Mouse (Mus musculus) kidney, embryonic 16.5 days (tissue): ENCODE data around the gene Ncor2. TPM values are rescaled to one million over a fixed set of nuclear protein-coding genes. Genes with fewer than 3 reads are reported as not detected.

Source experiments
- ATAC-seq: fragments of 200-750 bp; cut with Nextera tagmentation; 2 replicates; pipeline ENCODE4 v1.8.0; 2017; ENCODE audit warnings: moderate TSS enrichment; ENCODE audit not compliant: low FRiP score, low TSS enrichment
- H3K27ac ChIP-seq: fragments of 300-500 bp; sonication (generic); 2 replicates; pipeline ENCODE4 v1.5.1; 2014; ENCODE audit warnings: low read length
- H3K27me3 ChIP-seq: fragments of 300-500 bp; sonication (generic); 2 replicates; pipeline ENCODE4 v1.6.1; 2014; ENCODE audit warnings: low read length, control low read depth, mixed read lengths; ENCODE audit not compliant: insufficient read depth
- H3K36me3 ChIP-seq: fragments of 300-500 bp; sonication (generic); 2 replicates; pipeline ENCODE4 v1.6.1; 2014; ENCODE audit warnings: low read length, control low read depth, mixed read lengths; ENCODE audit not compliant: insufficient read depth
- H3K4me1 ChIP-seq: fragments of 300-500 bp; sonication (generic); 2 replicates; pipeline ENCODE4 v1.6.1; 2014; ENCODE audit warnings: low read length, control low read depth, mixed read lengths; ENCODE audit not compliant: insufficient read depth
- H3K4me2 ChIP-seq: fragments of 300-500 bp; sonication (generic); replicated peaks from 2 replicates; pipeline ENCODE4 v1.6.1; 2014; ENCODE audit warnings: low read depth, low read length
- H3K4me3 ChIP-seq: fragments of 300-500 bp; sonication (generic); 2 replicates; pipeline ENCODE4 v1.5.1; 2014; ENCODE audit warnings: mild to moderate bottlenecking, low read length
- H3K9ac ChIP-seq: fragments of 300-500 bp; sonication (generic); replicated peaks from 2 replicates; pipeline ENCODE4 v1.6.1; 2014; ENCODE audit warnings: low read length
- H3K9me3 ChIP-seq: fragments of 300-500 bp; sonication (generic); 2 replicates; pipeline ENCODE4 v1.6.1; 2016; ENCODE audit warnings: low read length, control low read depth
- WGBS: fragments of 180-500 bp; shearing (Covaris S2); extraction: QIAGEN DNeasy Blood & Tissue Kit; methylation state at CpG from one replicate; pipeline ENCODE4 v1.1.7; 2014; 5-methylcytosine and 5-hydroxymethylcytosine counted together
- polyA plus RNA-seq: library from polyadenylated mRNA; unstranded; fragments of >200 nt; fragmentation: Nextera tagmentation; extraction: Ambion mirVana; gene quantifications from 2 replicates; pipeline ENCODE4 v1.2.1, GENCODE M21; 2015

Gene Ncor2
- 25.9 and 27.5 TPM in 2 replicates for polyA plus RNA-seq

DNA sequence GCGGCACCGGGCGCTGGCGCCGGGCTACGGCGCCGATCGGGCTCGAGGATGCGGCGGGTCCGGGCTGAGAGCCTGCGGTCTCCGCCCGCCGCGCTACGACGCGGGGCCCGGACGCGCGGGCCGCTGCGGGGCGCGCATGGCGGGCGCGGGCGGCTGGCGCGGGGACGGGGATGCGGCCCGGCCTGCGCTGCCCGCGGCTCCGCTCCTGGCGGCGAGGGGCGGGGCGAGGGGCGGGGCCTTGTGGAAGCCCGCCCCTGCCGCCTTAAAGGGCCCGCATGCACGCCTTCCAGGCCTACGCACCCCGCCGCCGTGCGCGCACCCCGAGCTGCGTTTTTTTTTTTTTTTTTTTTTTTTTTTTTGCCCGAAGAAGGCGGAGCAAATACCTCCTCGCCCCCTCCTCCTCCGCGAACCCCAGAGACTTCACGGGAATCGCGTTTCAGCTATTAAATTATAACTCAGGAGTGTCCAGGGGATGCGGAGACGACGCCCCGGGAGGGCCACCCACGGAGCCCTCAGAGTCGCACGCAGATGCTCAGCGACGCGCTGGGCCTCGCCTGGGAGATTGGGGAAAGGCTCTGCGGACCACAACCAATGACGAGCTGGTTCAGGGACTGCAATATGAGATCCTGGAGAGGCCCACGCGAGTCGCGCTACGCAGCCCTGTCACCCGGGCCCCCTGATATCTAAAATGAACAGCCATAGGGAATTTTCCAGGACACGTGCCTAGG lies at the start of gene Ncor2:
TSS of gene Ncor2 (minus strand) at position 213 of the 728 bp plus-strand sequence.
- H3K36me3 ChIP-seq: no peaks in the 10 kb centered on the region
- H3K4me3 ChIP-seq: peak within 1 kb of the TSS; percentile 60
- under 1% methylated on average over 65 of the region's 87 CpGs for WGBS
- peak within 1 kb of the TSS; percentile 97 for H3K4me2 ChIP-seq
- H3K9me3 ChIP-seq: no peaks in the 10 kb centered on the region
- peak within 1 kb of the TSS; percentile 95 for H3K9ac ChIP-seq
- no peaks in the 10 kb centered on the region for H3K27me3 ChIP-seq
- peak within 1 kb of the TSS; percentile 93 for H3K27ac ChIP-seq
- H3K4me1 ChIP-seq: peaks cover 43% of the 10 kb centered on the region
- peak; percentile 79 for ATAC-seq

DNA sequence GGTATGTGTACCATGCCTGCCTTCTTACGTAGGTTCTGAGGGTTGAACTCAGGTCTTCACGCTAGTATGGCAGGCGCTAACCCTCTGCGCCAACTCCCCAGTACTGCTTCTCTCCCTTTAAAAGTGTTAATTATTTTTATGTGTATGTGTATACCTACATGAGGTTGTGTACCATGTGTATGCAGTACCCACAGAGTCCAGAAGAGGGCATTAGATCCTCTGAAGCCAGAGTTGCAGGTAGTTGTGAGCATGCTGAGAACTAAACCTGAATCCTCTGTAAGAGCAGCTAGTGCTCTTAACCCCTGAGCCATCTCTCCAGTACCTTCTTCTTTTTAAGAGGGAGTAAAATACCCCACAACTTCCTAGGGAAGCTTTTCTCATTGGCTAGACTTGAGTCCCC lies 48.7 kb upstream of the Ncor2 start:
- Histone ChIP-seq H3K27me3 (no peaks in the 10 kb centered on the region), H3K9me3 (peaks cover 8% of the 10 kb centered on the region), H3K27ac (no peak overlapping the region), H3K9ac (no peak overlapping the region), H3K4me2 (no peak overlapping the region), H3K4me3 (no peak overlapping the region), H3K36me3 (no peaks in the 10 kb centered on the region), H3K4me1 (peaks cover 5% of the 10 kb centered on the region; the same call in 1 of the 2 replicates)
- no peak for ATAC-seq
- WGBS: 97% methylated on average over 4 of the region's 4 CpGs

DNA sequence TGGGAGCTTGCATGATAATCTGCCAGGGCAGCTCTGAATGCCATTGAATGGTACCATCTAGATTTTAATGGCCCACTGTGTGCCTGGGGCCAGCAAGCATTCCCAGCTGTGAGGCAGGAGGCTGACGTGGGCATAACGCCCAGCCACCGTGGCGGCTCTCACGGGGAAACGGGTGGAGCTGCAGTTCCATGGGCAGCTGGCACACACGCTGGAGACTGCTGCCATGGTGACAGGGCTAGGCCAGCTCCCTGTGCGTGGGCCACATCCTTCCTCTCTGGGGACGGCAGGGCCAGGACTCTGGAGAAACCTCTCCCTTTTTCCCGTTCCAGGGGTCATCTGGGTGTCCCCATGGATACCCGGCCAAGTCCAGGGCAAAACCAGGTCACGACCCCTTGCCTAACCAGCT lies 47.2 kb upstream of the Ncor2 start:
- Histone ChIP-seq H3K4me3 (no peak overlapping the region), H3K9me3 (peaks cover 8% of the 10 kb centered on the region), H3K36me3 (no peaks in the 10 kb centered on the region), H3K27me3 (no peaks in the 10 kb centered on the region), H3K27ac (no peak overlapping the region), H3K4me1 (peaks cover 5% of the 10 kb centered on the region; the same call in 1 of the 2 replicates), H3K9ac (no peak overlapping the region), H3K4me2 (no peak overlapping the region)
- WGBS: 35% methylated on average over 12 of the region's 12 CpGs
- 0 out of 2 replicates have a peak, but pooled peaks have one; percentile 43 for ATAC-seq

DNA sequence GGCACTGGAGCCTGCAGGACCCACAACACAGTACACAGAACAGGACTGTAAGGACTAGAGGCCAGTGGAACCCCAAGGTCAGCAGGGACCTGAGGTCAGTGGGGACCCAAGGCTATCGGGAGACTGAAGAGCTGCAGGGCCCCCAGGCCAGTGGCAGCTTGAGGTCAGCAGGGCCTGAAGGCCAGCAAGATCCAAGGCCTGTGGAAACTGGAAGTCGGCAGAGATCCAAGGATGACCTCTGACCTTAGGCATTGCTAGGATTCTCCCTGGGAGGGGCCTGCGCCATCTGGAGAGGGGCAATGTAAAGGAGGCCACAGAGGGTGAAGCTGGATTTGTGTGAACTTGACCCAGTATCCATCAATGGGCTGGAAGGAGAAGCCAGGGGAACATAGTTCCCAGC lies 45.9 kb upstream of the Ncor2 start:
- Histone ChIP-seq H3K9me3 (peaks cover 8% of the 10 kb centered on the region), H3K27me3 (no peaks in the 10 kb centered on the region), H3K9ac (no peak overlapping the region), H3K36me3 (no peaks in the 10 kb centered on the region), H3K4me2 (no peak overlapping the region), H3K27ac (no peak overlapping the region), H3K4me3 (no peak overlapping the region), H3K4me1 (peaks cover 5% of the 10 kb centered on the region; the same call in 1 of the 2 replicates)
- 39% methylated on average over 3 of the region's 3 CpGs for WGBS
- no peak for ATAC-seq

DNA sequence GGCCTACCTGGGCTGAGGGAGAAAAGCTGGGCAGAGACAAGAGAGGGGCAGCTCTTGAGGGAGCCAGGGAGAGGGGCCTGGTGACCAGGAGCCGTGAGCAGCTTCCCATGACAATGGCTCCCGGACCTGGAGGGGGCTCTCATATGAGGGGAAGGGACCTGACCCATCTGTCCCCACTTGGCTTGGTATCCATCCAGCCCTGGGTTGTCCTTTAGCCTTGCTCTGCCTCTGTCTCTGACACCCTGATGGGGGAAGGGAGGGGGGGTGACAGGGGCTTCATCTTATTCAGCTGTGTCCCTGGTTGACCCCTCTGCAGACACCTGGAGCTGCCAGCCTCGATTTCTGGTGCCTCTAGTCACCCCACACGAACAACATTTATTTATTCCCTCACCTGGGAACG lies 44.9 kb upstream of the Ncor2 start:
- WGBS: 58% methylated on average over 5 of the region's 5 CpGs

DNA sequence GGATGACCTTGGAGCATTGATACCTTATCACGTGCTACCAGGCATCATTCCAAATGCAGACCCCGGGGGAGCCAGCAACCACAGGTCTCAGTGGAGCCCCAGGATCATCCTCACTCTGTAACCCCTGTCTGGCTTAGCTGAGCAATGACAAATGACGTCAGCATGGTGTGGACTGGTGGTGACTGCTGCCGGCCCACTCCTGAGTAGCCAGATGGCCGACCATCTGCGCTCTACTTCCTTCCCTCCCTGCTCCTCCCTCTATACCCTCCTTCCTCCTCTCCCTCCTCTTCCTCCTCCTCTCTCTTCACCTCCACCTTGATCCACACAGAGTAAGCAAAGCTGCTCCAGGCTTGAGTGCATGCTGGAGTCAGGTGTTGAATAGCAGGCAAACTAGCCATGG lies 43.7 kb upstream of the Ncor2 start:
- H3K9me3 ChIP-seq: peaks cover 4% of the 10 kb centered on the region
- H3K27me3 ChIP-seq: no peaks in the 10 kb centered on the region
- no peak overlapping the region for H3K4me2 ChIP-seq
- ATAC-seq: no peak
- WGBS: 51% methylated on average over 6 of the region's 6 CpGs
- H3K9ac ChIP-seq: no peak overlapping the region
- peaks cover 9% of the 10 kb centered on the region for H3K4me1 ChIP-seq
- no peaks in the 10 kb centered on the region for H3K36me3 ChIP-seq
- H3K4me3 ChIP-seq: no peak overlapping the region
- H3K27ac ChIP-seq: no peak overlapping the region

More for the DNA sequence above, 44.9 kb upstream of the Ncor2 start:
- no peak overlapping the region for H3K4me3 ChIP-seq
- peaks cover 5% of the 10 kb centered on the region; the same call in 1 of the 2 replicates for H3K4me1 ChIP-seq
- H3K27ac ChIP-seq: no peak overlapping the region
- no peaks in the 10 kb centered on the region for H3K36me3 ChIP-seq
- H3K9ac ChIP-seq: no peak overlapping the region
- no peak overlapping the region for H3K4me2 ChIP-seq
- no peak for ATAC-seq
- peaks cover 8% of the 10 kb centered on the region for H3K9me3 ChIP-seq
- no peaks in the 10 kb centered on the region for H3K27me3 ChIP-seq

DNA sequence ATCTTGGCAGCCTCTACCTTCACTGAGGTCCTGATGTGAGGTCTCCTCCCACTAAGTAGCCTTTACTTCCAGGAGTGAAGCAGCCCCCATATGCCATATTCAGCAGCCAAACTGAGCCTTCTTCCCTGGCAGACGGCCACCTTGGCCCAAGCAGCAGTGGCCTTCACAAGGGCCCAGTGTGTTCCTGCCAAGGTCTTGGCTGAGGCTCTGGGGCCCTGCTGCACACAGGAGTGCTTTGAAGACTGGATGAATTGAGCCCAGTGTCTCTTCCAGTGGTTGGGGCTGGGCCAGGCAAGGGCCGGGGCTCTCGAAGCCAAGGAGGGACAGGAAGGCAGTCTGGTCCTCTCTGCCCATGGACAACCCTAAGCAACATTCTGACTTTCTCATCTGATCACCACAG lies 42.8 kb upstream of the Ncor2 start:
- Histone ChIP-seq H3K9me3 (no peaks in the 10 kb centered on the region), H3K36me3 (no peaks in the 10 kb centered on the region), H3K4me3 (no peak overlapping the region), H3K27me3 (no peaks in the 10 kb centered on the region), H3K4me2 (no peak overlapping the region), H3K4me1 (peaks cover 9% of the 10 kb centered on the region), H3K9ac (no peak overlapping the region), H3K27ac (no peak overlapping the region)
- WGBS: 86% methylated on average over 3 of the region's 3 CpGs
- no peak for ATAC-seq

DNA sequence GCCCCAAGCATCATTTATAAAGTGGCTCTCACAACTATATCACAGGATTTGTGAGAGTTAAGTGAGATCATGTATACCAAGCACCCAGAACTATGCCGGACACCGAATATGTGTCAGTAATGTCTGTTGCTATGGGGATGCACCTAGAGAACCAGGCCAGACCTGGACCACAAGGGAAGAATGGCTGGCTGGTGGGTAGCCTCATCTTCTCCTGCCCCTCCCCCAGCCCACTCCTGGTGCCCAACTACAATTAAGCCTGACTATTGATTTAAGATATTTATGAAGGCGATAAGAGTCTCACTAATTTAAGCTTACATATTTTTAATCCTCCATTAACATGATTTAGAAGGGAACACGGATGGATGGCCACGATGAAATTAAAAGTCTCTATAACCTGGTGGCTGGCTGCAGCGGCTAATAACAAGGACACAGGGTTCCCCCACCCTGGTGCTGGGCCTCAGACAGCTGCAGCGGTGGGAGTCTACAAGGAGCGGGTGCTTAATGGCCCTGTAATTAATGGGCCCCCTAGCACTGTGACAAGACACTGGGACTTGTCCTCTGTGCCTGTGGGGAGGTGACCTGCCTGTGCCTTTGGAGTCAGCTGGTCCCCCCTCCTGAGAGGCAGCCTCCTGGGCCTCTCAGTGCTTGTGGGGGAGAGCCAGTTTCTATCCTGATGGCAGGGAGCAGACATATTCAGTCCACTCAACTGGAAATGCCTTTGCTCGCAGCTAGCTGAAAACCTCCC lies 38.6 kb upstream of the Ncor2 start:
- 27% methylated on average over 9 of the region's 9 CpGs for WGBS
- Histone ChIP-seq H3K9me3 (no peaks in the 10 kb centered on the region), H3K4me1 (peaks cover 17% of the 10 kb centered on the region), H3K36me3 (no peaks in the 10 kb centered on the region), H3K27me3 (peaks cover 4% of the 10 kb centered on the region; the same call in 1 of the 2 replicates), H3K27ac (no peak overlapping the region), H3K4me2 (no peak overlapping the region), H3K4me3 (no peak overlapping the region), H3K9ac (no peak overlapping the region)
- ATAC-seq: peak; percentile 90

DNA sequence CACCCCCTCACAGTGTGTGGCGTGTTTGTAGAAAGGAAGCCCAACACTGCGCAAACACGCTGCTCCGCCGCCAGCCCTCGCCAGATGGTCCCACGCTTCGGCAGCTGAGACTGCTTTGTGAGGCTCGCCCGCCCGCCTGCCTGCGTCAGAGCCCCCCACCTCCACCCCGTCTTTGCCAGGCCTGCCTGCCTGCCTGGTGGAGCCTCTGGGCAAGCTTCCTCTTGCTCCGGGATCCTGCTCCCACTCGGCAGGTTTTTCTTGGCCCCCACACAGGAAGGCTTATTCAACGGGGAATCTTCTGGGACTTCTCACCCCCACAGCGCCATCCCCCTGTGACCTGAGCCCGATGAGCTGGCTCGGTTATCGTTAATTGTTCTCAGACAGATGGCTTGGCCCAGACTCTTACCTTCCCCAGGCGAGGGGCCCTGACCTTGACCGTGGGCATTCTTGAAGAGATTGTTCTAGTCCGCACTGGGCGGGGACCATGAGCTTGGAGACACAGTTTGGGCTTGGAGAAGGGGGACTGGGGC lies 37.0 kb upstream of the Ncor2 start:
- Histone ChIP-seq H3K36me3 (no peaks in the 10 kb centered on the region), H3K9me3 (no peaks in the 10 kb centered on the region), H3K4me3 (peak overlapping the region; percentile 28), H3K4me2 (peak overlapping the region; percentile 57), H3K9ac (peak overlapping the region; percentile 59), H3K27me3 (peaks cover 4% of the 10 kb centered on the region; the same call in 1 of the 2 replicates), H3K27ac (peak overlapping the region; percentile 50), H3K4me1 (peaks cover 17% of the 10 kb centered on the region)
- ATAC-seq: peak; percentile 60; the same call in 1 of the 2 replicates
- 6% methylated on average over 24 of the region's 24 CpGs for WGBS
